Mouse (Mus musculus): Measurements from ENCODE around the gene Acbd6.

Acbd6 gene

GRCm38 (mm10) chr1:155560678-155561077, 2.8 kb downstream of the Acbd6 start:
- no peak for DNase-seq

GRCm38 (mm10) chr1:155562206-155562605, 4.3 kb downstream of the Acbd6 start:
- no peak for DNase-seq

- peak; percentile 28 for DNase-seq
Observed at GRCm38 (mm10) chr1:155564741-155565140, 6.8 kb downstream of the Acbd6 start.

- DNase-seq: no peak
Observed at GRCm38 (mm10) chr1:155568133-155568532, 10.2 kb downstream of the Acbd6 start.

- DNase-seq: no peak
Observed at GRCm38 (mm10) chr1:155569340-155569739, 11.4 kb downstream of the Acbd6 start.

GRCm38 (mm10) chr1:155574966-155575673, 17.2 kb downstream of the Acbd6 start:
- peak; percentile 70 for DNase-seq

GRCm38 (mm10) chr1:155576432-155576831, 18.5 kb downstream of the Acbd6 start:
- peak; percentile 18 for DNase-seq

GRCm38 (mm10) chr1:155577316-155577715, 19.4 kb downstream of the Acbd6 start:
- DNase-seq: no peak

GRCm38 (mm10) chr1:155587961-155588360, 30.0 kb downstream of the Acbd6 start:
- no peak for DNase-seq

GRCm38 (mm10) chr1:155594141-155594540, 36.2 kb downstream of the Acbd6 start:
- no peak for DNase-seq

GRCm38 (mm10) chr1:155596576-155596975, 38.7 kb downstream of the Acbd6 start:
- no peak for DNase-seq

- DNase-seq: no peak
Observed at GRCm38 (mm10) chr1:155604706-155605105, 46.8 kb downstream of the Acbd6 start.

- DNase-seq: no peak
Observed at GRCm38 (mm10) chr1:155605391-155606155, 47.7 kb downstream of the Acbd6 start.

- no peak for DNase-seq
Observed at GRCm38 (mm10) chr1:155606156-155606531, 48.2 kb downstream of the Acbd6 start.

GRCm38 (mm10) chr1:155608524-155608923, 50.6 kb downstream of the Acbd6 start:
- no peak for DNase-seq

- DNase-seq: no peak
Observed at GRCm38 (mm10) chr1:155614426-155614825, 56.5 kb downstream of the Acbd6 start.

GRCm38 (mm10) chr1:155621075-155621474, 63.2 kb downstream of the Acbd6 start:
- no peak for DNase-seq

GRCm38 (mm10) chr1:155623192-155623591, 65.3 kb downstream of the Acbd6 start:
- DNase-seq: no peak

GRCm38 (mm10) chr1:155627746-155628145, 69.8 kb downstream of the Acbd6 start:
- no peak for DNase-seq

GRCm38 (mm10) chr1:155636648-155637047, 78.7 kb downstream of the Acbd6 start:
- no peak for DNase-seq

- peak; percentile 34 for DNase-seq
Observed at GRCm38 (mm10) chr1:155645816-155646215, 87.9 kb downstream of the Acbd6 start.

- DNase-seq: no peak
Observed at GRCm38 (mm10) chr1:155646345-155647307, 88.7 kb downstream of the Acbd6 start.
